Mouse (Mus musculus): ENCODE results near the gene Lrrc75b. TPM values are rescaled to one million over a fixed set of nuclear protein-coding genes. Genes with fewer than 3 reads are reported as not detected.

Gene Lrrc75b
- polyA plus RNA-seq, 1 experiment from 2014 or later: 44.8 TPM

DNA sequence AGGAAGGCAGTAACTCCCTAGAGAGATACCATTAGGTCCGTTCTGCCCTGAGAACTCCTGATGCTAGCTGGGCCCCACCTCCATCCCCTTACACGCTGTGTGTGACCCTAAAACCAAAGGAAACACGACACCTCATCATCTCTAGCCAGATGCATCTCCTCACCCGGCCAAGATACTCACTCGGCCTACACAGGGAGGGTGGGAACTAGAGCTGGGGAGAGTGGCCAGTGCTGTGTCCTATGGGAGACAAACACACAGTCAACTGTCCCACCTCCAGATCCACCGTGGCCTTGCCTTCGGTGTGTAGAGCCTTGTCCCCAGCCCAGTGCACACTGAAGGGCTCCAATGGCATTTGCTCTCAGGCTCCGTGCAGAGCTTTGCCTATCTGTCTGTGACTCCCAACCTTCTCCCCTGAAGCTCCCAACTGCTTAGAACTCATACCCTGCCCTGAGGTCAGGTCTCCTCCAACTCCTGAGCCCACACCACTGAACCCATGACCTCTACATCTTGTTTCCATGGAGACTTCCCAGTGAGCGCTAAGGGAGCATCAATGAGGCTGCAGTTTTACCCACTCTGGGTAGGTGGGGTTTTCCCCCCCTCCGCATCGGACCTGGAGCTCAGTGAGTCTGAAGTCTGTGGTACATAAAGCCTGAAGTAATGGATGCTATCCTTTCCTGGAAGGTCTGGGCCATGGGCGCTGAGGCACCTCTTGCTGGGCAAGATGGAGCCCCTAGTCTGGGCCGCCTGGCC, 7.3 kb downstream of the Lrrc75b start:
- Histone ChIP-seq H3K4me2 (no peak overlapping the region), H3K36me3 (replicated peaks) (peaks cover 5% of the 10 kb centered on the region; the same call in 1 of the 2 replicates), H3K27ac (no peak overlapping the region), H3K9ac (no peak overlapping the region), H3K4me1 (peaks cover 22% of the 10 kb centered on the region), H3K9me3 (no peaks in the 10 kb centered on the region), H3K27me3 (replicated peaks) (no peaks in the 10 kb centered on the region), H3K4me3 (no peak overlapping the region)
- ATAC-seq (replicated peaks): no peak
- WGBS: 75% methylated on average over 13 of the region's 13 CpGs

DNA sequence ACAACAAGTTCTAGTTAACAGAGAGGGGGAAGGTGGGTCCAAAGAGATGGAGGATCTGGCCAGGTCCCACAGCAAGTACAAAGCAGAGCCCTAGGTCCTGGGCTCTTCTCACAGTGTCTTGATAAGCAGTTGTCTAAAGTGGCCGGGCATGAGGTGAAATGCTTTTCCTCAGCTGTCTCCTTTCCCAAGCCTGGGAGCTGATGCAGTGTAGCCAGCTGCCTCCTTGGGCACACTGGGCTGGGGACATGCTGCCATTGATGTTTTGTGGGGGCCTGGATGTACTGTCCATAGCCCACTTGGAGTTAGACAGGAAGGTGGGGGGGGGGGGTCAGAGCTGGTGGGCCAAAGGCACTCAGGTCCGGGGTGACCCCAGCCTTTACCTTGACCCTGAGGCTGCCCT, 8.0 kb downstream of the Lrrc75b start:
- ATAC-seq (replicated peaks): no peak
- no peaks in the 10 kb centered on the region for H3K9me3 ChIP-seq
- no peak overlapping the region for H3K27ac ChIP-seq
- H3K36me3 ChIP-seq (replicated peaks): peaks cover 5% of the 10 kb centered on the region; the same call in 1 of the 2 replicates
- no peak overlapping the region for H3K9ac ChIP-seq
- WGBS: 81% methylated on average over 2 of the region's 2 CpGs
- H3K4me3 ChIP-seq: no peak overlapping the region
- H3K4me2 ChIP-seq: no peak overlapping the region
- H3K4me1 ChIP-seq: peaks cover 14% of the 10 kb centered on the region
- no peaks in the 10 kb centered on the region for H3K27me3 ChIP-seq (replicated peaks)

- no peak for ATAC-seq (replicated peaks)
- Histone ChIP-seq H3K27ac (no peak overlapping the region), H3K4me1 (0 out of 2 replicates have a peak, but pooled peaks cover 5% of the 10 kb centered on the region), H3K9me3 (no peaks in the 10 kb centered on the region), H3K9ac (no peak overlapping the region), H3K36me3 (replicated peaks) (peaks cover 5% of the 10 kb centered on the region; the same call in 1 of the 2 replicates), H3K4me3 (no peak overlapping the region), H3K4me2 (no peak overlapping the region), H3K27me3 (replicated peaks) (no peaks in the 10 kb centered on the region)
- 56% methylated on average over 12 of the region's 12 CpGs for WGBS
Observed at GRCm38 (mm10) chr10:75551175-75551574, 9.0 kb downstream of the Lrrc75b start.

GRCm38 (mm10) chr10:75549886-75550285, 10.2 kb downstream of the Lrrc75b start:
- ATAC-seq (replicated peaks): no peak
- no peak overlapping the region for H3K27ac ChIP-seq
- 76% methylated on average over 7 of the region's 7 CpGs for WGBS

GRCm38 (mm10) chr10:75548486-75548885, 11.6 kb downstream of the Lrrc75b start:
- no peak overlapping the region for H3K9ac ChIP-seq
- no peak overlapping the region for H3K4me2 ChIP-seq
- H3K27ac ChIP-seq: no peak overlapping the region
- H3K4me3 ChIP-seq: no peak overlapping the region
- peaks cover 5% of the 10 kb centered on the region for H3K9me3 ChIP-seq
- H3K27me3 ChIP-seq (replicated peaks): no peaks in the 10 kb centered on the region
- WGBS: 69% methylated on average over 14 of the region's 14 CpGs
- H3K4me1 ChIP-seq: no peaks in the 10 kb centered on the region
- no peak; the same call in 1 of the 2 replicates for ATAC-seq (replicated peaks)
- H3K36me3 ChIP-seq (replicated peaks): 0 out of 2 replicates have a peak, but pooled peaks cover 2% of the 10 kb centered on the region

More at GRCm38 (mm10) chr10:75549886-75550285, 10.2 kb downstream of the Lrrc75b start:
- no peak overlapping the region for H3K9ac ChIP-seq
- H3K9me3 ChIP-seq: peaks cover 5% of the 10 kb centered on the region
- H3K4me2 ChIP-seq: no peak overlapping the region
- no peaks in the 10 kb centered on the region for H3K27me3 ChIP-seq (replicated peaks)
- H3K4me3 ChIP-seq: no peak overlapping the region
- H3K36me3 ChIP-seq (replicated peaks): 0 out of 2 replicates have a peak, but pooled peaks cover 5% of the 10 kb centered on the region
- no peaks in the 10 kb centered on the region for H3K4me1 ChIP-seq

- no peaks in the 10 kb centered on the region for H3K27me3 ChIP-seq (replicated peaks)
- no peak overlapping the region for H3K4me3 ChIP-seq
- no peak overlapping the region for H3K4me2 ChIP-seq
- no peaks in the 10 kb centered on the region for H3K4me1 ChIP-seq
- no peaks in the 10 kb centered on the region for H3K36me3 ChIP-seq (replicated peaks)
- no peak overlapping the region for H3K9ac ChIP-seq
- WGBS: 77% methylated on average over 7 of the region's 7 CpGs
- ATAC-seq (replicated peaks): no peak
- H3K9me3 ChIP-seq: peaks cover 5% of the 10 kb centered on the region
- no peak overlapping the region for H3K27ac ChIP-seq
Observed at GRCm38 (mm10) chr10:75547901-75548300, 12.2 kb downstream of the Lrrc75b start.

DNA sequence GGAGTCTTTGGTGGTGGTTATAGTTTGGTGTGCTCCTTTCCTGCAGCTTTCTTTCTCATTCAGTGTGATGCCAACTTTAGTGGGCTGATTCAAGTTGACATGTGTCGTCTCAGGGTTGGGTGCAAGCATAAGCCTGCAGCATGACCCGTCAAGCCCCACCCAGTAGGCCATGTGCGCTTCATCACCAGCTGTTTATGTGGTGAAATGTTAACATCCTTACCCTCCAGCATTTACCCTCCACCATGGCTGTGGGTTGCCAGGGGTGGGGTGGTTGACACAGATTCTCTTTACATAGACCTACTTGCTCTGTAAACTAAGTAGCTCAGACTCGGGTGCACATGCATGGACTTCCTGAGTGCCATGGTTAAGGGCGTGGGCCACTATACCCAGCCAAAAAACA, 24.0 kb downstream of the Lrrc75b start:
- Histone ChIP-seq H3K4me2 (no peak overlapping the region), H3K4me1 (no peaks in the 10 kb centered on the region), H3K27ac (no peak overlapping the region), H3K9ac (no peak overlapping the region), H3K4me3 (no peak overlapping the region), H3K9me3 (no peaks in the 10 kb centered on the region), H3K27me3 (replicated peaks) (no peaks in the 10 kb centered on the region), H3K36me3 (replicated peaks) (peaks cover 33% of the 10 kb centered on the region; the same call in 1 of the 2 replicates)
- 90% methylated on average over 5 of the region's 5 CpGs for WGBS
- ATAC-seq (replicated peaks): no peak

- Histone ChIP-seq H3K9ac (no peak overlapping the region), H3K27me3 (replicated peaks) (no peaks in the 10 kb centered on the region), H3K4me3 (no peak overlapping the region), H3K4me2 (no peak overlapping the region), H3K9me3 (no peaks in the 10 kb centered on the region), H3K4me1 (no peaks in the 10 kb centered on the region), H3K27ac (no peak overlapping the region), H3K36me3 (replicated peaks) (peaks cover 33% of the 10 kb centered on the region; the same call in 1 of the 2 replicates)
- 96% methylated on average over 2 of the region's 2 CpGs for WGBS
- no peak for ATAC-seq (replicated peaks)
Observed at GRCm38 (mm10) chr10:75535423-75535822, 24.7 kb downstream of the Lrrc75b start.

DNA sequence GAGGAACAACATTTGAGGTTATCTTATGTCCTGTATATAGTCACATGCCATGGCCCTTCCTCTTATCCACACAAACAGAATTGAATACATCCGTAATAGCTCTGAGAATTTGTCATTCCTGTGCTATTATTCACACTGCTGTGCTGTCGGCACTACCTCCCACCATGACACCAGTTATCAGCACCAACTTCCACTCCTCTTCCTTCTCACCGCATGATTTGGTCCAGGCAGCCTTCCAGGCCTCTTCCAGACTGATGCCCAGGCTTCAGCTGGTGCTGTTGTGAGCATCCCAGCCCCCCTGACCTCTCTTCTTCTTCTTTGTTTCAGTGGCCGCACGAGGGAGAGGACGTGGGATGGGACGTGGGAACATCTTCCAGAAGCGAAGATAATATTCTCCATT, 25.2 kb downstream of the Lrrc75b start:
- no peak for ATAC-seq (replicated peaks)
- WGBS: 87% methylated on average over 8 of the region's 8 CpGs

GRCm38 (mm10) chr10:75534216-75534615, 25.9 kb downstream of the Lrrc75b start:
- Histone ChIP-seq H3K36me3 (replicated peaks) (peaks cover 33% of the 10 kb centered on the region; the same call in 1 of the 2 replicates), H3K9ac (no peak overlapping the region), H3K27me3 (replicated peaks) (no peaks in the 10 kb centered on the region), H3K4me3 (no peak overlapping the region), H3K4me1 (no peaks in the 10 kb centered on the region), H3K27ac (no peak overlapping the region), H3K4me2 (no peak overlapping the region), H3K9me3 (no peaks in the 10 kb centered on the region)
- ATAC-seq (replicated peaks): no peak
- 92% methylated on average over 8 of the region's 8 CpGs for WGBS

More for the DNA sequence above, 25.2 kb downstream of the Lrrc75b start:
- no peak overlapping the region for H3K4me2 ChIP-seq
- peaks cover 33% of the 10 kb centered on the region; the same call in 1 of the 2 replicates for H3K36me3 ChIP-seq (replicated peaks)
- H3K27ac ChIP-seq: no peak overlapping the region
- H3K9ac ChIP-seq: no peak overlapping the region
- H3K9me3 ChIP-seq: no peaks in the 10 kb centered on the region
- H3K27me3 ChIP-seq (replicated peaks): no peaks in the 10 kb centered on the region
- H3K4me3 ChIP-seq: no peak overlapping the region
- no peaks in the 10 kb centered on the region for H3K4me1 ChIP-seq

DNA sequence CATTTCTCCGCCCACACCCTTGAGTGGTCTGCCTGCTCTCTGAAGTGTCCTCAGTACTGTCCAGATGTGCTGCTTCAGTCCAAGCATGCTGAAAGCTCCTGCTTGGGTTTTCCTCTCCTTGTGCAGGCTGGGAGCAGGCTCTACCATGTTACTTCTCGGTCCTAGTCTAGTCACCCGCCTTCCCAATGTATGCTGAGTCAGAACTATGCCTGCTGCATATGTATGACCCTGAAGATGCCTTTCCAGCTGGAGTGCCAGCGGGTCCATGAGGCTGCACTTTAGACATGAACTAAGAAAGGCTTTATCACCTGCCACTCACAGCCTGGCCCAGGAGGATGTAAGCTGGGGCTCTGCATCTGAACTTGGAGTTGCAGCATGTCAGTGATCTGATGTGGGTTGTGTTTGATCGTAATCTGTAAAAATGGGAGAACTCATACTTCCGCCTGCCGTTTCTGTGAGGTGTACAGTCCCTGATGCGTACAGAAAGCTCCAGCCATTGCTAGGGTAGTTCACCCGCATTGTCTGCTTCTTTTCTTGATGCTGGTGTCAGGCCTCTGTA, 28.5 kb downstream of the Lrrc75b start:
- H3K36me3 ChIP-seq (replicated peaks): peaks cover 33% of the 10 kb centered on the region; the same call in 1 of the 2 replicates
- H3K27ac ChIP-seq: no peak overlapping the region
- no peak for ATAC-seq (replicated peaks)
- WGBS: 84% methylated on average over 9 of the region's 9 CpGs
- H3K9me3 ChIP-seq: no peaks in the 10 kb centered on the region
- no peak overlapping the region for H3K4me3 ChIP-seq
- no peaks in the 10 kb centered on the region for H3K4me1 ChIP-seq
- H3K9ac ChIP-seq: no peak overlapping the region
- no peak overlapping the region for H3K4me2 ChIP-seq
- H3K27me3 ChIP-seq (replicated peaks): no peaks in the 10 kb centered on the region

- no peaks in the 10 kb centered on the region for H3K9me3 ChIP-seq
- H3K27me3 ChIP-seq (replicated peaks): no peaks in the 10 kb centered on the region
- H3K36me3 ChIP-seq (replicated peaks): peaks cover 23% of the 10 kb centered on the region
- no peak overlapping the region for H3K4me3 ChIP-seq
- H3K4me2 ChIP-seq: no peak overlapping the region
- no peaks in the 10 kb centered on the region for H3K4me1 ChIP-seq
- no peak overlapping the region for H3K27ac ChIP-seq
- no peak for ATAC-seq (replicated peaks)
- no peak overlapping the region for H3K9ac ChIP-seq
- 89% methylated on average over 2 of the region's 2 CpGs for WGBS
Observed at GRCm38 (mm10) chr10:75530322-75530721, 29.8 kb downstream of the Lrrc75b start.
